Mouse (Mus musculus): ENCODE data around the gene Slc37a3. TPM values are rescaled to one million over a fixed set of nuclear protein-coding genes. Genes with fewer than 3 reads are reported as not detected.
"Not testable (repeated sequence)": the region's sequence is repeated elsewhere in the genome, so short reads cannot be mapped to it uniquely, and the experiment has no call there.

The Slc37a3 gene
- total and polyA plus RNA-seq, 2 experiments: 11.5 to 13.7 TPM

GRCm38 (mm10) chr6:39376775-39377174, 700 bp downstream of the Slc37a3 start:
- H3K4me3 ChIP-seq (ENCODE audit: insufficient read depth, low read depth, low read length): peak overlapping the region; percentile 65
- peak overlapping the region; percentile 96 for H3K9ac ChIP-seq (ENCODE audit: low read depth, low read length)
- H3K79me2 ChIP-seq (ENCODE audit: control insufficient read depth, insufficient read depth, low read length): peaks cover 7% of the 10 kb centered on the region; the same call in 1 of the 2 replicates
- 8% methylated on average over 9 of the region's 9 CpGs for WGBS
- peaks cover 15% of the 10 kb centered on the region for H3K4me1 ChIP-seq (ENCODE audit: control insufficient read depth, insufficient read depth, low read length)
- no peak for DNase-seq (ENCODE audit: extremely low read depth, low read depth, low spot score)
- no peaks in the 10 kb centered on the region for H3K27me3 ChIP-seq (ENCODE audit: control insufficient read depth, insufficient read depth, low read length)
- H3K36me3 ChIP-seq (ENCODE audit: control insufficient read depth, insufficient read depth, low read length): no peaks in the 10 kb centered on the region
- TF ChIP-seq POLR2A (IDR thresholded peaks at IDR 0.05; ENCODE audit: extremely low read depth, insufficient read depth, low read length) (no peak), CTCF (IDR thresholded peaks at IDR 0.05; ENCODE audit: low read depth, low read length) (no peak)
- no peak overlapping the region for H3K27ac ChIP-seq (replicated peaks; ENCODE audit: insufficient read depth, low read depth, low read length)

GRCm38 (mm10) chr6:39373301-39373955, 4.0 kb downstream of the Slc37a3 start:
- Histone ChIP-seq H3K4me1 (ENCODE audit: control insufficient read depth, insufficient read depth, low read length) (peaks cover 12% of the 10 kb centered on the region), H3K36me3 (ENCODE audit: control insufficient read depth, insufficient read depth, low read length) (no peaks in the 10 kb centered on the region), H3K4me3 (ENCODE audit: insufficient read depth, low read depth, low read length) (no peak overlapping the region), H3K79me2 (ENCODE audit: control insufficient read depth, insufficient read depth, low read length) (peaks cover 7% of the 10 kb centered on the region; the same call in 1 of the 2 replicates), H3K9ac (ENCODE audit: low read depth, low read length) (no peak overlapping the region), H3K27me3 (ENCODE audit: control insufficient read depth, insufficient read depth, low read length) (no peaks in the 10 kb centered on the region), H3K27ac (replicated peaks; ENCODE audit: insufficient read depth, low read depth, low read length) (no peak overlapping the region)
- TF ChIP-seq CTCF (IDR thresholded peaks at IDR 0.05; ENCODE audit: low read depth, low read length) (no peak), POLR2A (IDR thresholded peaks at IDR 0.05; ENCODE audit: extremely low read depth, insufficient read depth, low read length) (no peak)
- WGBS: 47% methylated on average over 4 of the region's 4 CpGs
- peak; percentile 67 for DNase-seq (ENCODE audit: extremely low read depth, low read depth, low spot score)

DNA sequence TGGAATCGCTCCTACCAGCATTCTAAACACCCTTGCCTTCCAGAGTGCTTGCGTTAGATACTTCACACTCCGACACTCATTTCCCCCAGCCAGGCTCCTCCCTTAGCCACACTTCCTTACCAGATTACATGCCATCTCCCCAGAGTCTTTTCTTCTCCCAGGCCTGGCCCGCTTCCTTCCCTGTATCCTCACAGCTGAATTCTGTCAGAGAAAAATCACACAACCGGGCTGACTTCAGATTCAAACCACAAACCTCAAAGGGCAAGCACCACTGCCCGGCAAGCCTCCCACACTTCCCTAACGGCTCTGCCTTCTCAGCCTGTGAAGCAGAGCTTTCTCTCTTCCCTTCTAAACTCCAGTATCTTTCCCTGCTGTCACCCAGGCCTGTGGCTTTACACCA, 4.7 kb downstream of the Slc37a3 start:
- Histone ChIP-seq H3K79me2 (ENCODE audit: control insufficient read depth, insufficient read depth, low read length) (peaks cover 7% of the 10 kb centered on the region; the same call in 1 of the 2 replicates), H3K9ac (ENCODE audit: low read depth, low read length) (no peak overlapping the region), H3K36me3 (ENCODE audit: control insufficient read depth, insufficient read depth, low read length) (no peaks in the 10 kb centered on the region), H3K27me3 (ENCODE audit: control insufficient read depth, insufficient read depth, low read length) (no peaks in the 10 kb centered on the region), H3K4me1 (ENCODE audit: control insufficient read depth, insufficient read depth, low read length) (peaks cover 12% of the 10 kb centered on the region), H3K4me3 (ENCODE audit: insufficient read depth, low read depth, low read length) (no peak overlapping the region), H3K27ac (replicated peaks; ENCODE audit: insufficient read depth, low read depth, low read length) (no peak overlapping the region; the same call in 1 of the 2 replicates)
- TF ChIP-seq POLR2A (IDR thresholded peaks at IDR 0.05; ENCODE audit: extremely low read depth, insufficient read depth, low read length) (no peak), CTCF (IDR thresholded peaks at IDR 0.05; ENCODE audit: low read depth, low read length) (no peak)
- no peak for DNase-seq (ENCODE audit: extremely low read depth, low read depth, low spot score)
- 61% methylated on average over 7 of the region's 7 CpGs for WGBS

DNA sequence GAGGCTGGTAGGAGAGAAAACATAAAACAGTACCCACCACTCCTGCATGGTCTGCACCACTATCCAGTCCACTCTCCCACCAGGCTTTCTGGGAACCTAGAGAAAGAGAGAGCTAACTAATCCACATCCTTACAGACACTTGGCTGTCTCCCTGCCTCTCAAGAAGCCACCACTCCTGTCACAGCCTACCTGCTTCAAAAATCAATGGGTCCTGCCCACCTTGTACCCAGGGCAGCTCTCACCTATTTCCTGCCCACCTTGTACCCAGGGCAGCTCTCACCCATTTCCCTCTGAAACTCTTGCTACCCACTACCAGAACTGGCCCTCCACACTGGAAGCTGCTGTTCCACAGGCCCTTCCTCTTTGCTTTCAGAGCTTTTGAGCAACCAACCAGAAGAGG, 5.4 kb downstream of the Slc37a3 start:
- H3K27ac ChIP-seq (replicated peaks; ENCODE audit: insufficient read depth, low read depth, low read length): no peak overlapping the region
- no peaks in the 10 kb centered on the region for H3K36me3 ChIP-seq (ENCODE audit: control insufficient read depth, insufficient read depth, low read length)
- H3K4me1 ChIP-seq (ENCODE audit: control insufficient read depth, insufficient read depth, low read length): peaks cover 12% of the 10 kb centered on the region
- no peak overlapping the region for H3K9ac ChIP-seq (ENCODE audit: low read depth, low read length)
- DNase-seq (ENCODE audit: extremely low read depth, low read depth, low spot score): no peak
- TF ChIP-seq CTCF (IDR thresholded peaks at IDR 0.05; ENCODE audit: low read depth, low read length) (no peak), POLR2A (IDR thresholded peaks at IDR 0.05; ENCODE audit: extremely low read depth, insufficient read depth, low read length) (no peak)
- H3K4me3 ChIP-seq (ENCODE audit: insufficient read depth, low read depth, low read length): no peak overlapping the region
- no peaks in the 10 kb centered on the region for H3K27me3 ChIP-seq (ENCODE audit: control insufficient read depth, insufficient read depth, low read length)
- peaks cover 4% of the 10 kb centered on the region; the same call in 1 of the 2 replicates for H3K79me2 ChIP-seq (ENCODE audit: control insufficient read depth, insufficient read depth, low read length)

- no peak for DNase-seq (ENCODE audit: extremely low read depth, low read depth, low spot score)
- TF ChIP-seq CTCF (IDR thresholded peaks at IDR 0.05; ENCODE audit: low read depth, low read length) (no peak), POLR2A (IDR thresholded peaks at IDR 0.05; ENCODE audit: extremely low read depth, insufficient read depth, low read length) (no peak)
- peaks cover 11% of the 10 kb centered on the region for H3K36me3 ChIP-seq (ENCODE audit: control insufficient read depth, insufficient read depth, low read length)
- H3K27me3 ChIP-seq (ENCODE audit: control insufficient read depth, insufficient read depth, low read length): no peaks in the 10 kb centered on the region
- H3K4me1 ChIP-seq (ENCODE audit: control insufficient read depth, insufficient read depth, low read length): peaks cover 6% of the 10 kb centered on the region; the same call in 1 of the 2 replicates
- H3K79me2 ChIP-seq (ENCODE audit: control insufficient read depth, insufficient read depth, low read length): peaks cover 4% of the 10 kb centered on the region; the same call in 1 of the 2 replicates
- no peak overlapping the region for H3K4me3 ChIP-seq (ENCODE audit: insufficient read depth, low read depth, low read length)
- no peak overlapping the region for H3K9ac ChIP-seq (ENCODE audit: low read depth, low read length)
- WGBS: 89% methylated on average over 3 of the region's 3 CpGs
- no peak overlapping the region for H3K27ac ChIP-seq (replicated peaks; ENCODE audit: insufficient read depth, low read depth, low read length)
These were observed 7.8 kb downstream of the Slc37a3 start for GRCm38 (mm10) chr6:39369631-39370030.

GRCm38 (mm10) chr6:39362684-39363083, 14.8 kb downstream of the Slc37a3 start:
- no peak overlapping the region for H3K9ac ChIP-seq (ENCODE audit: low read depth, low read length)
- peaks cover 29% of the 10 kb centered on the region for H3K36me3 ChIP-seq (ENCODE audit: control insufficient read depth, insufficient read depth, low read length)
- H3K4me1 ChIP-seq (ENCODE audit: control insufficient read depth, insufficient read depth, low read length): no peaks in the 10 kb centered on the region
- no peak overlapping the region for H3K4me3 ChIP-seq (ENCODE audit: insufficient read depth, low read depth, low read length)
- no peak for TF ChIP-seq CTCF (IDR thresholded peaks at IDR 0.05; ENCODE audit: low read depth, low read length)
- TF ChIP-seq POLR2A (IDR thresholded peaks at IDR 0.05; ENCODE audit: extremely low read depth, insufficient read depth, low read length): no peak
- H3K27ac ChIP-seq (replicated peaks; ENCODE audit: insufficient read depth, low read depth, low read length): no peak overlapping the region
- H3K27me3 ChIP-seq (ENCODE audit: control insufficient read depth, insufficient read depth, low read length): no peaks in the 10 kb centered on the region
- no peak for DNase-seq (ENCODE audit: extremely low read depth, low read depth, low spot score)
- 96% methylated on average over 2 of the region's 2 CpGs for WGBS
- no peaks in the 10 kb centered on the region for H3K79me2 ChIP-seq (ENCODE audit: control insufficient read depth, insufficient read depth, low read length)

DNA sequence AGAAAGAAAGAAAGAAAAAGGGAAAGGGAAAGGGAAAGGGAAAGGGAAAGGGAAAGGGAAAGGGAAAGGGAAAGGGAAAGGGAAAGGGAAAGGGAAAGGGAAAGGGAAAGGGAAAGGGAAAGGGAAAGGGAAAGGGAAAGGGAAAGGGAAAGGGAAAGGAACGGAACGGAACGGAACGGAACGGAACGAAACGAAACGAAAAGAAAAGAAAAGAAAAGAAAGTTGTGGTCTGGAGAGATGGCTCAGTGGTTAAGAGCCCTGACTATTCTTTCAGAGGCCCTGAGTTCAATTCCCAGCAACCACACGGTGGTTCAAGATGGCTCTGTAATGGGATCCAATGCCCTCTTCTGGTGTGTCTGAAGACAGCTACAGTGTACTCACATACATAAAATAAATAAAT, 18.3 kb downstream of the Slc37a3 start:
- not testable (repeated sequence) for H3K79me2 ChIP-seq (ENCODE audit: control insufficient read depth, insufficient read depth, low read length); DNase-seq (ENCODE audit: extremely low read depth, low read depth, low spot score); H3K27ac ChIP-seq (replicated peaks; ENCODE audit: insufficient read depth, low read depth, low read length); H3K4me1 ChIP-seq (ENCODE audit: control insufficient read depth, insufficient read depth, low read length); H3K9ac ChIP-seq (ENCODE audit: low read depth, low read length); H3K4me3 ChIP-seq (ENCODE audit: insufficient read depth, low read depth, low read length); H3K27me3 ChIP-seq (ENCODE audit: control insufficient read depth, insufficient read depth, low read length)
- H3K36me3 ChIP-seq (ENCODE audit: control insufficient read depth, insufficient read depth, low read length): peaks cover 30% of the 10 kb centered on the region; the same call in 1 of the 2 replicates
- WGBS: 98% methylated on average over 9 of the region's 9 CpGs

Measured in liver, adult 2 months (tissue).